Mouse (Mus musculus): ENCODE results near the gene Col5a3. TPM values are rescaled to one million over a fixed set of nuclear protein-coding genes. Genes with fewer than 3 reads are reported as not detected.

Gene Col5a3
- 0.71 and 1.0 TPM in 2 replicates for polyA plus RNA-seq (2014; fragmentation: Nextera tagmentation; extraction: Ambion mirVana)

GRCm38 (mm10) chr9:20814521-20815272, at the start of gene Col5a3:
Col5a3 (minus strand) TSS chr9:20815067.
- H3K27me3 ChIP-seq (replicated peaks; ENCODE audit: control insufficient read depth, insufficient read depth, low read length) = peaks cover 9% of the 10 kb centered on the region; the same call in 1 of the 2 replicates
- H3K4me3 ChIP-seq (ENCODE audit: low read depth, low read length) = no peak within 1 kb of the TSS
- peak within 1 kb of the TSS; percentile 43 for H3K4me2 ChIP-seq (ENCODE audit: low read length)
- DNase-seq (ENCODE audit: low spot score) (no peak), ATAC-seq (replicated peaks; ENCODE audit: low FRiP score, low TSS enrichment, low read depth) (peak; percentile 32; the same call in 1 of the 2 replicates)
- no peaks in the 10 kb centered on the region for H3K36me3 ChIP-seq (ENCODE audit: control insufficient read depth, insufficient read depth, low read length)
- 5% methylated on average over 29 of the region's 29 CpGs for WGBS
- no peak within 1 kb of the TSS for H3K9ac ChIP-seq (ENCODE audit: low read length)
- peaks cover 7% of the 10 kb centered on the region; the same call in 1 of the 2 replicates for H3K4me1 ChIP-seq (replicated peaks; ENCODE audit: control insufficient read depth, insufficient read depth, low read length)
- H3K9me3 ChIP-seq (ENCODE audit: control insufficient read depth, low read length) = no peaks in the 10 kb centered on the region
- no peak within 1 kb of the TSS for H3K27ac ChIP-seq (ENCODE audit: low read depth)

- H3K27ac ChIP-seq (ENCODE audit: low read depth) = no peak overlapping the region
- no peak overlapping the region for H3K9ac ChIP-seq (ENCODE audit: low read length)
- no peak overlapping the region for H3K4me2 ChIP-seq (ENCODE audit: low read length)
- no peaks in the 10 kb centered on the region for H3K9me3 ChIP-seq (ENCODE audit: control insufficient read depth, low read length)
- 51% methylated on average over 4 of the region's 4 CpGs for WGBS
- no peaks in the 10 kb centered on the region for H3K36me3 ChIP-seq (ENCODE audit: control insufficient read depth, insufficient read depth, low read length)
- no peak overlapping the region for H3K4me3 ChIP-seq (ENCODE audit: low read depth, low read length)
- ATAC-seq (replicated peaks; ENCODE audit: low FRiP score, low TSS enrichment, low read depth) (no peak), DNase-seq (ENCODE audit: low spot score) (no peak)
- H3K27me3 ChIP-seq (replicated peaks; ENCODE audit: control insufficient read depth, insufficient read depth, low read length) = peaks cover 5% of the 10 kb centered on the region; the same call in 1 of the 2 replicates
- H3K4me1 ChIP-seq (replicated peaks; ENCODE audit: control insufficient read depth, insufficient read depth, low read length) = no peaks in the 10 kb centered on the region
These were observed 47.4 kb upstream of the Col5a3 start for GRCm38 (mm10) chr9:20862225-20862624.

GRCm38 (mm10) chr9:20861821-20862220, 47.0 kb upstream of the Col5a3 start:
- WGBS = 11% methylated on average over 4 of the region's 4 CpGs
- Histone ChIP-seq H3K4me2 (ENCODE audit: low read length) (no peak overlapping the region), H3K4me3 (ENCODE audit: low read depth, low read length) (no peak overlapping the region), H3K9me3 (ENCODE audit: control insufficient read depth, low read length) (no peaks in the 10 kb centered on the region), H3K9ac (ENCODE audit: low read length) (no peak overlapping the region), H3K27ac (ENCODE audit: low read depth) (no peak overlapping the region), H3K36me3 (ENCODE audit: control insufficient read depth, insufficient read depth, low read length) (no peaks in the 10 kb centered on the region), H3K4me1 (replicated peaks; ENCODE audit: control insufficient read depth, insufficient read depth, low read length) (no peaks in the 10 kb centered on the region), H3K27me3 (replicated peaks; ENCODE audit: control insufficient read depth, insufficient read depth, low read length) (peaks cover 4% of the 10 kb centered on the region; the same call in 1 of the 2 replicates)
- peak; percentile 61 for DNase-seq (ENCODE audit: low spot score)
- no peak for ATAC-seq (replicated peaks; ENCODE audit: low FRiP score, low TSS enrichment, low read depth)

- Histone ChIP-seq H3K9ac (ENCODE audit: low read length) (no peak overlapping the region), H3K36me3 (ENCODE audit: control insufficient read depth, insufficient read depth, low read length) (no peaks in the 10 kb centered on the region), H3K4me1 (replicated peaks; ENCODE audit: control insufficient read depth, insufficient read depth, low read length) (no peaks in the 10 kb centered on the region), H3K4me3 (ENCODE audit: low read depth, low read length) (no peak overlapping the region), H3K27ac (ENCODE audit: low read depth) (no peak overlapping the region), H3K27me3 (replicated peaks; ENCODE audit: control insufficient read depth, insufficient read depth, low read length) (no peaks in the 10 kb centered on the region), H3K4me2 (ENCODE audit: low read length) (no peak overlapping the region), H3K9me3 (ENCODE audit: control insufficient read depth, low read length) (no peaks in the 10 kb centered on the region)
- WGBS = 47% methylated on average over 6 of the region's 6 CpGs
- DNase-seq (ENCODE audit: low spot score) (no peak), ATAC-seq (replicated peaks; ENCODE audit: low FRiP score, low TSS enrichment, low read depth) (no peak)
These were observed 45.1 kb upstream of the Col5a3 start for GRCm38 (mm10) chr9:20859926-20860325.

GRCm38 (mm10) chr9:20857131-20857530, 42.3 kb upstream of the Col5a3 start:
- H3K9me3 ChIP-seq (ENCODE audit: control insufficient read depth, low read length) = no peaks in the 10 kb centered on the region
- H3K27ac ChIP-seq (ENCODE audit: low read depth) = no peak overlapping the region
- H3K36me3 ChIP-seq (ENCODE audit: control insufficient read depth, insufficient read depth, low read length) = no peaks in the 10 kb centered on the region
- H3K4me2 ChIP-seq (ENCODE audit: low read length) = no peak overlapping the region
- WGBS = 7% methylated on average over 6 of the region's 6 CpGs
- ATAC-seq (replicated peaks; ENCODE audit: low FRiP score, low TSS enrichment, low read depth) (no peak), DNase-seq (ENCODE audit: low spot score) (peak; percentile 91)
- no peak overlapping the region for H3K4me3 ChIP-seq (ENCODE audit: low read depth, low read length)
- H3K4me1 ChIP-seq (replicated peaks; ENCODE audit: control insufficient read depth, insufficient read depth, low read length) = no peaks in the 10 kb centered on the region
- no peak overlapping the region for H3K9ac ChIP-seq (ENCODE audit: low read length)
- H3K27me3 ChIP-seq (replicated peaks; ENCODE audit: control insufficient read depth, insufficient read depth, low read length) = no peaks in the 10 kb centered on the region

GRCm38 (mm10) chr9:20850179-20850578, 35.3 kb upstream of the Col5a3 start:
- no peak overlapping the region for H3K27ac ChIP-seq (ENCODE audit: low read depth)
- no peaks in the 10 kb centered on the region for H3K27me3 ChIP-seq (replicated peaks; ENCODE audit: control insufficient read depth, insufficient read depth, low read length)
- H3K4me3 ChIP-seq (ENCODE audit: low read depth, low read length) = no peak overlapping the region
- no peaks in the 10 kb centered on the region for H3K4me1 ChIP-seq (replicated peaks; ENCODE audit: control insufficient read depth, insufficient read depth, low read length)
- no peak overlapping the region for H3K4me2 ChIP-seq (ENCODE audit: low read length)
- ATAC-seq (replicated peaks; ENCODE audit: low FRiP score, low TSS enrichment, low read depth) (no peak), DNase-seq (ENCODE audit: low spot score) (no peak)
- H3K9ac ChIP-seq (ENCODE audit: low read length) = no peak overlapping the region
- no peaks in the 10 kb centered on the region for H3K36me3 ChIP-seq (ENCODE audit: control insufficient read depth, insufficient read depth, low read length)
- 73% methylated on average over 2 of the region's 2 CpGs for WGBS
- no peaks in the 10 kb centered on the region for H3K9me3 ChIP-seq (ENCODE audit: control insufficient read depth, low read length)

GRCm38 (mm10) chr9:20842670-20843069, 27.8 kb upstream of the Col5a3 start:
- Histone ChIP-seq H3K9me3 (ENCODE audit: control insufficient read depth, low read length) (no peaks in the 10 kb centered on the region), H3K36me3 (ENCODE audit: control insufficient read depth, insufficient read depth, low read length) (no peaks in the 10 kb centered on the region), H3K4me3 (ENCODE audit: low read depth, low read length) (no peak overlapping the region), H3K27ac (ENCODE audit: low read depth) (no peak overlapping the region), H3K27me3 (replicated peaks; ENCODE audit: control insufficient read depth, insufficient read depth, low read length) (no peaks in the 10 kb centered on the region), H3K9ac (ENCODE audit: low read length) (no peak overlapping the region), H3K4me2 (ENCODE audit: low read length) (no peak overlapping the region), H3K4me1 (replicated peaks; ENCODE audit: control insufficient read depth, insufficient read depth, low read length) (no peaks in the 10 kb centered on the region)
- ATAC-seq (replicated peaks; ENCODE audit: low FRiP score, low TSS enrichment, low read depth) = no peak
- DNase-seq (ENCODE audit: low spot score) = no peak
- WGBS = 25% methylated on average over 2 of the region's 2 CpGs

GRCm38 (mm10) chr9:20842211-20842610, 27.3 kb upstream of the Col5a3 start:
- ATAC-seq (replicated peaks; ENCODE audit: low FRiP score, low TSS enrichment, low read depth) (no peak), DNase-seq (ENCODE audit: low spot score) (no peak)
- Histone ChIP-seq H3K4me2 (ENCODE audit: low read length) (no peak overlapping the region), H3K4me1 (replicated peaks; ENCODE audit: control insufficient read depth, insufficient read depth, low read length) (no peaks in the 10 kb centered on the region), H3K27ac (ENCODE audit: low read depth) (no peak overlapping the region), H3K36me3 (ENCODE audit: control insufficient read depth, insufficient read depth, low read length) (no peaks in the 10 kb centered on the region), H3K9ac (ENCODE audit: low read length) (no peak overlapping the region), H3K27me3 (replicated peaks; ENCODE audit: control insufficient read depth, insufficient read depth, low read length) (no peaks in the 10 kb centered on the region), H3K9me3 (ENCODE audit: control insufficient read depth, low read length) (no peaks in the 10 kb centered on the region), H3K4me3 (ENCODE audit: low read depth, low read length) (no peak overlapping the region)
- WGBS = 56% methylated on average over 4 of the region's 4 CpGs

GRCm38 (mm10) chr9:20838931-20839330, 24.1 kb upstream of the Col5a3 start:
- no peak for DNase-seq (ENCODE audit: low spot score)
- Histone ChIP-seq H3K4me2 (ENCODE audit: low read length) (no peak overlapping the region), H3K4me3 (ENCODE audit: low read depth, low read length) (no peak overlapping the region), H3K4me1 (replicated peaks; ENCODE audit: control insufficient read depth, insufficient read depth, low read length) (no peaks in the 10 kb centered on the region), H3K27ac (ENCODE audit: low read depth) (no peak overlapping the region), H3K27me3 (replicated peaks; ENCODE audit: control insufficient read depth, insufficient read depth, low read length) (no peaks in the 10 kb centered on the region), H3K9me3 (ENCODE audit: control insufficient read depth, low read length) (no peaks in the 10 kb centered on the region), H3K9ac (ENCODE audit: low read length) (no peak overlapping the region), H3K36me3 (ENCODE audit: control insufficient read depth, insufficient read depth, low read length) (no peaks in the 10 kb centered on the region)
- WGBS = 58% methylated on average over 6 of the region's 6 CpGs
- no peak for ATAC-seq (replicated peaks; ENCODE audit: low FRiP score, low TSS enrichment, low read depth)

Measured in intestine, embryonic 14.5 days (tissue).